Mouse (Mus musculus) heart, embryonic 14.5 days (tissue): ENCODE data around the gene Tia1. TPM values are rescaled to one million over a fixed set of nuclear protein-coding genes. Genes with fewer than 3 reads are reported as not detected.
"Not testable (repeated sequence)": the region's sequence is repeated elsewhere in the genome, so short reads cannot be mapped to it uniquely, and the experiment has no call there.

Source experiments
- ATAC-seq: fragments of 200-750 bp; cut with Nextera tagmentation; 2 replicates; pipeline ENCODE4 v1.8.0; 2017; ENCODE audit warnings: low read depth, moderate TSS enrichment; ENCODE audit not compliant: insufficient number of reproducible peaks, insufficient read depth, low FRiP score
- H3K27ac ChIP-seq, 2 experiments: fragments of 200-500 bp in 1 of 2; fragments of 300-500 bp in 1 of 2; sonication (generic) in 1 of 2; replicated peaks in 1 of 2; 2 replicates each; pipeline ENCODE4 v1.5.1; 2012 to 2014; ENCODE audit warnings: low read depth in 2 of 2, low read length in 2 of 2, control low read depth in 1 of 2, mild to moderate bottlenecking in 1 of 2, mixed read lengths in 1 of 2; ENCODE audit not compliant: control insufficient read depth in 1 of 2, insufficient read depth in 1 of 2
- H3K27me3 ChIP-seq: fragments of 300-500 bp; sonication (generic); 2 replicates; pipeline ENCODE4 v1.6.1; 2014; ENCODE audit warnings: mild to moderate bottlenecking, low read length, control low read depth; ENCODE audit not compliant: control insufficient read depth, insufficient read depth
- H3K36me3 ChIP-seq: fragments of 300-500 bp; sonication (generic); 2 replicates; pipeline ENCODE4 v1.6.1; 2014; ENCODE audit warnings: mild to moderate bottlenecking, control low read depth, low read length, mixed read lengths; ENCODE audit not compliant: control insufficient read depth, insufficient read depth
- H3K4me1 ChIP-seq, 2 experiments: fragments of 200-500 bp in 1 of 2; fragments of 300-500 bp in 1 of 2; sonication (generic) in 1 of 2; 2 replicates each; pipeline ENCODE4 v1.6.1; 2012 to 2014; ENCODE audit warnings: low read length in 2 of 2, control low read depth in 1 of 2, mixed read lengths in 1 of 2; ENCODE audit not compliant: control insufficient read depth in 2 of 2, insufficient read depth in 2 of 2
- H3K4me2 ChIP-seq: fragments of 300-500 bp; sonication (generic); 2 replicates; pipeline ENCODE4 v1.6.1; 2014; ENCODE audit warnings: mild to moderate bottlenecking, low read length
- H3K4me3 ChIP-seq, 2 experiments: fragments of 200-500 bp in 1 of 2; fragments of 300-500 bp in 1 of 2; sonication (generic) in 1 of 2; 2 replicates each; pipeline ENCODE4 v1.5.1; 2012 to 2014; ENCODE audit warnings: low read length in 2 of 2, mild to moderate bottlenecking in 2 of 2, control low read depth in 1 of 2, low read depth in 1 of 2, moderate library complexity in 1 of 2; ENCODE audit not compliant: control insufficient read depth in 1 of 2, insufficient read depth in 1 of 2
- H3K9ac ChIP-seq: fragments of 300-500 bp; sonication (generic); 2 replicates; pipeline ENCODE4 v1.6.1; 2014; ENCODE audit warnings: mild to moderate bottlenecking, low read length
- H3K9me3 ChIP-seq: fragments of 300-500 bp; sonication (generic); 2 replicates; pipeline ENCODE4 v1.6.1; 2016; ENCODE audit warnings: low read length, control low read depth; ENCODE audit not compliant: control insufficient read depth
- WGBS: fragments of 180-500 bp; shearing (Covaris S2); extraction: QIAGEN DNeasy Blood & Tissue Kit; methylation state at CpG from one replicate; pipeline ENCODE4 v1.1.7; 2014; 5-methylcytosine and 5-hydroxymethylcytosine counted together
- polyA plus RNA-seq: library from polyadenylated mRNA; unstranded; fragments of >200 nt; fragmentation: Nextera tagmentation; extraction: Ambion mirVana; gene quantifications from 2 replicates; pipeline ENCODE4 v1.2.1, GENCODE M21; 2014

Tia1 gene
- polyA plus RNA-seq, 1 experiment from 2014 or later: 133 TPM

DNA sequence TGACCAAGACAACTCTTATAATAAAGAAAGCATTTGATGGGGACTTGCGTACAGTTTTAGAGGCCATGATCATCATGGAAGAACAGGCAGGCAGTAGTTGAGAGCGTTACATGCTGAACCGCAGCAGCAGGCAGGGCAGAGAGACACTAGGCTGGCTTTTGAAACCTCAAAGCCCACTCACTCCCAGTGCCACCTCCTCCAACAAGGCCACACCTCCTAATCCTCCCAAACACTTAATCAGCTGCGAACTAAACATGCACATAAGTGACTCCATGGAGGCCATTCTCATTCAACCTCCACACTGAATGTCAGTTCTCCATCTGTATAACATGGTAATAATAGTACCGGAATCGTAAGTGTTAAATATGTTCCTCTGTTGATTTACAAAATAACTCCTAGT lies 30.5 kb upstream of the Tia1 start:
- Histone ChIP-seq H3K4me2 (no peak overlapping the region), H3K36me3 (peaks cover 46% of the 10 kb centered on the region), H3K27me3 (no peaks in the 10 kb centered on the region), H3K9me3 (no peaks in the 10 kb centered on the region), H3K4me1 (peaks cover 5 to 10% of the 10 kb centered on the region in 2 experiments), H3K9ac (no peak overlapping the region), H3K27ac (no peak overlapping the region), H3K4me3 (no peak overlapping the region)
- 90% methylated on average over 6 of the region's 6 CpGs for WGBS
- ATAC-seq: no peak

DNA sequence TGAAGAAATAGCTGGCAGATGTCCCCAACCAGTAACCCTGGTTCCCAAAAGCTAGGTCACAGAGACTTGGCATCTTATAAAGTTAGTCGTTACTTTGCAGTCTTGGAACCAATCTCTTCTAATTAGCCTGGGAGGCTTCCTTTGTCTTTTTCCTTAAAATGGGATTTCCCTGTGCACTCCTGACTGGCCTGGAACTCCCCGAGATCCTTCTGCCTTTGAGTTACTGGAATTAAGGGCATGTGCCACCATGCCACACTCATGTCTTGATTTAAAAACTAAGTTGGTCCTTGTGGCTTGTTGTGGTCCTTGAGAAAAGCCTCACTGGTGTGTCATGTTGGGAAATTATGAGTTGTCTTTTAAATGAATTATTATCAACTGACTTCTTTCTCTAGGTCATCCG lies 25.7 kb upstream of the Tia1 start:
- Histone ChIP-seq H3K9ac (no peak overlapping the region), H3K9me3 (no peaks in the 10 kb centered on the region), H3K27me3 (no peaks in the 10 kb centered on the region), H3K27ac (no peak overlapping the region), H3K4me2 (no peak overlapping the region), H3K36me3 (peaks cover 49% of the 10 kb centered on the region), H3K4me3 (no peak overlapping the region), H3K4me1 (no peaks in the 10 kb centered on the region)
- no peak for ATAC-seq
- 89% methylated on average over 3 of the region's 3 CpGs for WGBS

DNA sequence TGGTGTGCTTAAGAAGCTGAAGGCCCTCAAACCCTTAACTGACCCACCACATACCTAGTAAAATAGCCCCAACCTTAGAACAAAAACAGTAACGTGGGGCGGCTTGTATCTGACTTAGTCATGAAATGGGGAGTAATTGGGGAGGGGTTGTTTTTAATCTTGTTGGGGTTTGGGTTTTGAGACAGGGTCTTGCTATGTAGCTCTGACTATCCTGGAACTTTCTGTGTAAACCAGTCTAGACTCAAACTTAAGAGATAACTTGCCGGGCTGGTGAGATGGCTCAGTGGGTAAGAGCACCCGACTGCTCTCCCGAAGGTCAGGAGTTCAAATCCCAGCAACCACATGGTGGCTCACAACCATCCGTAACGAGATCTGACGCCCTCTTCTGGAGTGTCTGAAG lies 23.9 kb upstream of the Tia1 start:
- H3K4me3 ChIP-seq, H3K27me3 ChIP-seq, ATAC-seq, H3K27ac ChIP-seq, H3K4me1 ChIP-seq, H3K9ac ChIP-seq, H3K4me2 ChIP-seq, H3K9me3 ChIP-seq: not testable (repeated sequence)
- 73% methylated on average over 5 of the region's 8 CpGs for WGBS
- H3K36me3 ChIP-seq: peaks cover 44% of the 10 kb centered on the region

DNA sequence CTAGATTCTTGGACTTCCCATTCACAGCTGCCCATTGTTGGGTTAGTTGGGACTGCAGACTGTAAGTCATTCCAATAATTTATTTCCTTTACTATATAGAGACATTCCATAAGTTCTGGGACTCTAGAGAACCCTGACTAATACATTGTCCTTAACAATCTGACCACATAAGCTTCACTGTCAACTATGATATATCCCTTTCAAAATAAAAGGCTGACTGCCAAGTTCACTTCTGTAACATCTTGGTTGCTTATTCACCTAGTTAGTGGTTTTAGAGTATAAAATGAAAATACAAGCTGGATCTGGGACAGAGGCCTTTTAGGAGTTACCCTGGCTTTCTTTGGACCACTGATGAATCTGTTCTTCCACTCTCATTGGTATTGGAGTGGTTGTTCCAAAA lies 21.5 kb upstream of the Tia1 start:
- Histone ChIP-seq H3K4me2 (no peak overlapping the region), H3K27ac (no peak overlapping the region), H3K9ac (no peak overlapping the region), H3K27me3 (no peaks in the 10 kb centered on the region), H3K36me3 (peaks cover 44% of the 10 kb centered on the region), H3K4me1 (no peaks in the 10 kb centered on the region), H3K9me3 (no peaks in the 10 kb centered on the region), H3K4me3 (no peak overlapping the region)
- ATAC-seq: no peak

DNA sequence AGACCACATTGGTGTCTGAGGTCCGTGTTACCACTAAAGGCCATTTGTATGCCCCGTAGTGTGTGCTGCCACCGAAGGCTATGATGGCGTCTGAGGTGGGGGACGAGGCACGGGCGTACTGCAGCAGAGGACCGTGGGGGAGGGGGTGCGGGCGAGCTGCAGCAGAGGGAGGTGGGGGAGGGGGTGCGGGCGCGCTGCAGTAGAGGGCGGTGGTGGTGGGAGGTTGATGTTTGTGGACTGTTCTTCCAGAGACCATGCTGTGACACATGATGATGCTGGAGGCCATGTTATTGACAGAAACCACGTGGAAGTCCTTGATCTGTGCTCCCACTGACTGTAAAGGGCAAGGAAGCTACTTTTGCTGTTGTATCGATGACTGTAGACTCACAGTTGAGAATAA lies 20.6 kb upstream of the Tia1 start:
- no peaks in the 10 kb centered on the region for H3K4me1 ChIP-seq
- no peak overlapping the region for H3K27ac ChIP-seq
- no peak overlapping the region for H3K4me3 ChIP-seq
- WGBS: 29% methylated on average over 16 of the region's 16 CpGs
- no peak for ATAC-seq
- no peaks in the 10 kb centered on the region for H3K27me3 ChIP-seq
- no peaks in the 10 kb centered on the region for H3K9me3 ChIP-seq
- no peak overlapping the region for H3K9ac ChIP-seq
- H3K36me3 ChIP-seq: peaks cover 44% of the 10 kb centered on the region
- H3K4me2 ChIP-seq: no peak overlapping the region

DNA sequence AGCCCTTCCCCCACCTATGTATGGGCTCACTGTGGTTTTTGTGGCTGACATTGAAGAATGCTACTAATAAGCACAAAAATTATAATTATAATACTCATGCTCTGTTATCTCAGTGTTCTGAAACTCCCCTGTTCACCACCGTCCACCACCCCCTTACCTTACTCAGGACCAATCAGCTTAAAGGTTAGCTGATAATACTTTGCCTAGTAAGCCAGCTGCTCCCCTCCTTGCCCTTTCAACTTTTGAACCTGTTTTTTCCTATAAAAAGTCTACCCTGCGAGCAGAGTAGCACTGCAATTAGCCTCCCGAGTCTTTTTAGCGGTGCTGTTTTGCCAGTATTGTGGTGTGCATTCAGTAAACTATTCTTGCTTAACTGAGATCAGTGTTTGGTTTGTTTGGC lies 19.3 kb upstream of the Tia1 start:
- Histone ChIP-seq H3K9me3 (no peaks in the 10 kb centered on the region), H3K27me3 (no peaks in the 10 kb centered on the region), H3K27ac (no peak overlapping the region), H3K4me1 (no peaks in the 10 kb centered on the region), H3K4me2 (no peak overlapping the region), H3K9ac (no peak overlapping the region), H3K36me3 (peaks cover 44% of the 10 kb centered on the region), H3K4me3 (no peak overlapping the region)
- WGBS: 56% methylated on average over 4 of the region's 4 CpGs
- no peak for ATAC-seq

DNA sequence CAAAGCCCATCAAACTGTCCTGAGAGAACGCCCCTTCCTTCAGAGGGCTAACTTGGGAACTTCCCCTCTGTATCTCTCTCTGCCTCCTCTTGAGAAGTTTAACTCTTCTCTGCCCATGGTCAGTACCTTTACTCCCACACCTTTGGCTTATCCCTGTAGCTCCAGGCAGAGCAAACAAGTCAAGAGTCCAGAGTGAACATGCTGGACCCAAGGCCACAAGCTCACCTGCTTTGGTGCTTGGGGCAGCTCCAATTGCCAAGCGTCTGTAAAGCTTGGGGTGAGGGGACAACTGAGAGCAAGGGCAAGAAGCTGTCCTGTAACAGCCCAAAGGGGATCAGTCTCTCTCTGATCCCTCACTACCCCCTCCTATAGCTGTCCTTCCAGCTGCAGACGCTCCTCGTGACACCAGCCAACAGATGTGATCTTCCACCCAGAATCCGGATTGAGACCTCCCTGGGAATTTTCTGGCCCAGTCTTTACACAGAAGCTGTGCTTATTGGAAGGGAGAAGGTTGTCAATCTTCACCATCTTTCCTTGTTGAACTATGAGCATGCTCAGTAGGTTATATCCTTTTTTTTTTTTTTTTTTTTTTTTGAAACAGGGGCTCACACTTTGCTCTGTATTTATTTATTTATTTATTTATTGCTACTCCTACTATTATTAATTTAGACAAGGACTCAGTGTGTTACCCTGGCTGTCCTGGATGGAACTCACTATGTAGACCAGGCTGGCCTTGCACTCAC lies 18.5 kb upstream of the Tia1 start:
- ATAC-seq: no peak

DNA sequence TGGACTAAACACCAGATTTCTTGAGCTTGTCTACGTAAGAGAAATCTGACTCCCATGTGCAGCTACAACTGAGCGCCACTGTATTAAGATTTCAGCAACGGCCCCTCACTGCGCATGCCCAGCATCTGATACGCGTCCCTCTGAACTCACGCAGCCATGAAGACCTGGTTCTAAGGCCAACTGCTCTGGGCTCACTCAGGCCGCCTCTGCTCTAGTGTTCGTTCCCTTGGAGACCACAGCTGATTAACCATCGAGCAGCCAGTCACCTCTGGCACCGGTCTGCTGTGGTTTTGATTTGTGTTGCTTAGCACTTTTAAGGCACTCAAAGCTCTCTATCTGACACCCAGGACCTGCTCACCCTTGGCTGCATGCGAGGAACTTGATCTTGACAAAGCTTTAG lies 16.7 kb upstream of the Tia1 start:
- no peak for ATAC-seq
- Histone ChIP-seq H3K27ac (no peak overlapping the region), H3K4me1 (no peaks in the 10 kb centered on the region), H3K4me2 (no peak overlapping the region), H3K36me3 (peaks cover 69% of the 10 kb centered on the region), H3K27me3 (no peaks in the 10 kb centered on the region), H3K4me3 (no peak overlapping the region), H3K9ac (no peak overlapping the region), H3K9me3 (no peaks in the 10 kb centered on the region)
- 75% methylated on average over 12 of the region's 12 CpGs for WGBS

More for the DNA sequence above, 18.5 kb upstream of the Tia1 start:
- H3K27ac ChIP-seq: no peak overlapping the region
- H3K9ac ChIP-seq: no peak overlapping the region
- H3K4me3 ChIP-seq: no peak overlapping the region
- H3K9me3 ChIP-seq: no peaks in the 10 kb centered on the region
- no peaks in the 10 kb centered on the region for H3K4me1 ChIP-seq
- H3K27me3 ChIP-seq: no peaks in the 10 kb centered on the region
- H3K4me2 ChIP-seq: no peak overlapping the region
- 73% methylated on average over 5 of the region's 5 CpGs for WGBS
- H3K36me3 ChIP-seq: peaks cover 51% of the 10 kb centered on the region
